Mouse (Mus musculus) limb, embryonic 12.5 days (tissue): ENCODE results near the gene Gls. TPM values are rescaled to one million over a fixed set of nuclear protein-coding genes. Genes with fewer than 3 reads are reported as not detected.

Experiments used
- ATAC-seq: fragments of 200-750 bp; cut with Nextera tagmentation; 2 replicates; pipeline ENCODE4 v1.8.0; 2017; ENCODE audit warnings: low read depth, moderate TSS enrichment; ENCODE audit not compliant: insufficient number of reproducible peaks, insufficient read depth, low FRiP score, low TSS enrichment
- H3K27ac ChIP-seq: fragments of 300-500 bp; sonication (generic); 2 replicates; pipeline ENCODE4 v1.5.1; 2016; ENCODE audit warnings: mild to moderate bottlenecking, moderate library complexity
- H3K27me3 ChIP-seq: fragments of 300-500 bp; sonication (generic); 2 replicates; pipeline ENCODE4 v1.6.1; 2016; ENCODE audit warnings: mild to moderate bottlenecking, moderate library complexity
- H3K36me3 ChIP-seq: fragments of 300-500 bp; sonication (generic); 2 replicates; pipeline ENCODE4 v1.6.1; 2016; ENCODE audit warnings: mild to moderate bottlenecking, moderate library complexity
- H3K4me1 ChIP-seq: fragments of 300-500 bp; sonication (generic); replicated peaks from 2 replicates; pipeline ENCODE4 v1.6.1; 2016
- H3K4me2 ChIP-seq: fragments of 300-500 bp; sonication (generic); 2 replicates; pipeline ENCODE4 v1.6.1; 2016; ENCODE audit warnings: mild to moderate bottlenecking, moderate library complexity
- H3K4me3 ChIP-seq: fragments of 300-500 bp; sonication (generic); replicated peaks from 2 replicates; pipeline ENCODE4 v1.5.1; 2016; ENCODE audit warnings: mild to moderate bottlenecking
- H3K9ac ChIP-seq: fragments of 300-500 bp; sonication (generic); replicated peaks from 2 replicates; pipeline ENCODE4 v1.6.1; 2016; ENCODE audit warnings: mild to moderate bottlenecking, moderate library complexity
- H3K9me3 ChIP-seq: fragments of 300-500 bp; sonication (generic); 2 replicates; pipeline ENCODE4 v1.6.1; 2016; ENCODE audit warnings: mild to moderate bottlenecking, moderate library complexity
- WGBS: fragments of 180-500 bp; shearing (Covaris S2); methylation state at CpG from one replicate; pipeline ENCODE4 v1.1.7; 2016; 5-methylcytosine and 5-hydroxymethylcytosine counted together
- polyA plus RNA-seq: library from polyadenylated mRNA; unstranded; fragments of >200 nt; fragmentation: Nextera tagmentation; extraction: Ambion mirVana; gene quantifications from 2 replicates; pipeline ENCODE4 v1.2.1, GENCODE M21; 2016

Gene Gls
- polyA plus RNA-seq, 1 experiment from 2014 or later: 35.6 TPM

DNA sequence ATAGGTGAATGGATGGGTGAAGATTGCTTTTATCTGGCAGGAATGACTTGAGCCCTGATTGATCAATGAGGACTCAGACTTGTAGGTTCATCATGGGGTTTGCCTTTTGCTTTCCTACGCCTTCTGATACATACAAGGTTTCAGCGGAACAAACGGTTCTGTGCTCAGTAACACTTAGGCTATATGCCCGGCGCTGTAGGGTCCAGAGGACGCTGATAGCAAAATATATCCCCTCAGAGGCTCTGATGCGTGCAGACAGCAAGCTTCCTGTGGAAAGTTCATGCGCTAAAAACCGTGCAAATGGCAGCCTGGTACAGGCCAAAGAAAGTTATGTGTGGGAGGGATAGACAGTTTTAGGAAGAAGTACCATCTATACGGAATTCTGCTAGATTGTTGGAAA is 112.8 kb downstream of the Gls start:
- Histone ChIP-seq H3K4me3 (peak overlapping the region; percentile 78), H3K27ac (no peak overlapping the region)
- WGBS: 39% methylated on average over 10 of the region's 10 CpGs

DNA sequence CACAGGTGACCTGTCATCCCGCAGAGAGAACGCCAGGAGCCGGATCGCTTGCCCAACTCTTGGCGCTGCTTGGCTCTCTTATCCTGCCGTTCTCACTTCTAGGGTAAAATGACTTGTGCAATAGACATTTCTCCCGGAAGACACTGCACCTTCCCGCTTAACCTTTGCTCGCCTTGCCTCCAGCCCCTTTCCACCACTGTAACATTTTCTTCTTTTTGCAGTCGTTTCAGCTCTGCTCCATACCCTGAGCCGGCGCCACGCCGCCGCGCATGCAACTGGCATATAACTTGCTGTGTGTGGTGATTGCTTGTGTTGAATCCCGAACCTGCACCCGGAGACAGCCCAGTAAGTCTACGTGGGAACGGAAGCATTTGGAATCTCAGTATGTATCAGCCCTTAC is 113.3 kb downstream of the Gls start:
- H3K27ac ChIP-seq: no peak overlapping the region
- peak overlapping the region; percentile 92 for H3K4me2 ChIP-seq
- no peaks in the 10 kb centered on the region for H3K36me3 ChIP-seq
- peak overlapping the region; percentile 78 for H3K4me3 ChIP-seq
- peaks cover 10% of the 10 kb centered on the region; the same call in 1 of the 2 replicates for H3K4me1 ChIP-seq
- 1% methylated on average over 20 of the region's 20 CpGs for WGBS
- H3K27me3 ChIP-seq: peaks cover 3% of the 10 kb centered on the region; the same call in 1 of the 2 replicates
- ATAC-seq: peak; percentile 5; the same call in 1 of the 2 replicates
- peak overlapping the region; percentile 70 for H3K9ac ChIP-seq
- no peaks in the 10 kb centered on the region for H3K9me3 ChIP-seq

More for the DNA sequence above, 112.8 kb downstream of the Gls start:
- ATAC-seq: no peak
- Histone ChIP-seq H3K36me3 (no peaks in the 10 kb centered on the region), H3K4me2 (peak overlapping the region; percentile 92), H3K9me3 (no peaks in the 10 kb centered on the region), H3K27me3 (peaks cover 3% of the 10 kb centered on the region; the same call in 1 of the 2 replicates), H3K4me1 (peaks cover 10% of the 10 kb centered on the region; the same call in 1 of the 2 replicates), H3K9ac (0 out of 2 replicates have a peak overlapping the region, but pooled peaks have one; percentile 27)

DNA sequence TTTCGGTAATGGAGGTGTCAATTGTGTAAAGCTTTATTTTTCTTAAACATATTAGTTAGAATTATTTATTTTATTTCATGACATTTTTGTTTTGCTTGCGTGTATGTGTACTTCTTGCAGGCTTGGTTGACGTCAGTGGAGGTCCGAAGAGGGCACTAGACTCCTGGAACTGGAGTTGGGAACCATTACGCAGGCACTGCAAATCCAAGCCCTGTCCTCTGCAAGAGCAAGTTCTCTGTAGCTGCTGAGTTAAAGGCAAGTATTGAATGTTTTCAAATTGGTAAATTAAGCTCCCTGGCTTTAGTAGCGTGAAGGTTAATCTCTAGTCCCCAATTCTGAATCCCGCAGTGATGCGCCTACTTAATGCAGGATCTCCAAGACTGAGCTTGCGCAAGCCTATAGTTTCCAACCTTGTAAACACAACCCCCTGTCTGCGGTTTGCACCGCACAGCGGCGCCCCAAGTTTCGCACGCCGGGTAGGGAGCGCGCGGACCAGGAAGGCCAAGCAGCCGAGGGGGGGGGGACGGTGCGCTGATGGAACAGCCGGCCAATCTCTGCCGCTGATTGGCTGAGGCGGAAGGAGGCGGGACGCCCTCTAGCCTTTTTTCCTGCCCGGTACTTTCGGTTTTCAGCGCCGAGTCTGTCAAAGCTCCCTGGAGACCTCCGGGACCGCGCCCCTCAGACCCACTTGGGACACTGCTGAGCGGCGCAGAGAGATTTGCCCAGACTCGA is 114.0 kb downstream of the Gls start, which contains the start of gene Stat1:
Stat1 (plus strand) TSS at position 581 of the 732 bp plus-strand sequence.
- peak within 1 kb of the TSS; percentile 57; the same call in 1 of the 2 replicates for H3K27ac ChIP-seq
- peak; percentile 92 for ATAC-seq
- H3K36me3 ChIP-seq: no peaks in the 10 kb centered on the region
- H3K4me1 ChIP-seq: peaks cover 10% of the 10 kb centered on the region; the same call in 1 of the 2 replicates
- H3K27me3 ChIP-seq: peaks cover 3% of the 10 kb centered on the region; the same call in 1 of the 2 replicates
- H3K9me3 ChIP-seq: no peaks in the 10 kb centered on the region
- peak within 1 kb of the TSS; percentile 70 for H3K9ac ChIP-seq
- peak within 1 kb of the TSS; percentile 92 for H3K4me2 ChIP-seq
- peak within 1 kb of the TSS; percentile 78 for H3K4me3 ChIP-seq
- WGBS: 4% methylated on average over 37 of the region's 37 CpGs

DNA sequence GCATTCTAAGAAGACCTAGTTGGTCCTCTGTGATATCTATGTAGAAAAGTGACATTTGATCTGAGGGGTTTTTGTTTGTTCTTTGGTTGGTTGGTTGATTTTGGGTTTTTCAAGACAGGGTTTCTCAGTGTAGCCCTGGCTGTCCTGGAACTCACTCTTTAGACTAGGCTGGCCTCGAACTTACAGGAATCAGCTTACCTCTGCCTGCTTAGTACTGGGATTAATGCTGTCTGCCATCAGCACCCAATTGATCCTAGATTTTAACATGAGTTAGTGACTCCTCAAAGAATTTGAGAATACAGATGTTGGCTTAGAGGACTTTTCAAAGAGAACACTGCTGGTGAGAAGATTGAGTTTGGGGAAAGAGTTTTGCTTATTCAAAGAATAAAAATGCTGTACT is 115.3 kb downstream of the Gls start:
- H3K27me3 ChIP-seq: peaks cover 3% of the 10 kb centered on the region; the same call in 1 of the 2 replicates
- no peak overlapping the region for H3K4me2 ChIP-seq
- no peak overlapping the region for H3K4me3 ChIP-seq
- H3K4me1 ChIP-seq: peaks cover 10% of the 10 kb centered on the region; the same call in 1 of the 2 replicates
- H3K9me3 ChIP-seq: no peaks in the 10 kb centered on the region
- H3K36me3 ChIP-seq: no peaks in the 10 kb centered on the region
- no peak for ATAC-seq
- H3K27ac ChIP-seq: no peak overlapping the region
- 87% methylated on average over 1 of the region's 1 CpGs for WGBS
- no peak overlapping the region for H3K9ac ChIP-seq

DNA sequence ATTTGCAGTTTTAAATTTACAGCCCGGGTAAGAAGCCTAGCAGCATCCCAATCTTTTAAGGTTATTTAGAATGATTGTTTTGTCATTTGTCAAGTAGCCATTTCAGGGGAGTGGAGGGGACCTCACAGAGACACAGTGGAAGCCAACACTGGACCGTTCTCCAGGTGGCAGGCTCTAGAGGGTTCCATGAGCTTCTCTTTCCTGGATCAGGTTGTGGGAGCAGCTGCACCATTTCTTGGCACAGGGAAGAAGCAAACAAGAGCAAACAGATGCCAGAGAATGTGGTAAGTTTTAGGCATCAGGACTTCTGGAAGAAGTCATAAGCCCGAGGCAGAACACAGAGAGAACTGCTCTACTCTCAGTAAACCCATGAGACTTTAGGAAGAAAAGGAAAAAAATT is 116.6 kb downstream of the Gls start:
- H3K4me1 ChIP-seq: peaks cover 10% of the 10 kb centered on the region; the same call in 1 of the 2 replicates
- no peaks in the 10 kb centered on the region for H3K36me3 ChIP-seq
- no peak overlapping the region for H3K9ac ChIP-seq
- H3K4me3 ChIP-seq: no peak overlapping the region
- H3K9me3 ChIP-seq: no peaks in the 10 kb centered on the region
- WGBS: 75% methylated on average over 3 of the region's 3 CpGs
- H3K27ac ChIP-seq: no peak overlapping the region
- no peak overlapping the region for H3K4me2 ChIP-seq
- H3K27me3 ChIP-seq: peaks cover 3% of the 10 kb centered on the region; the same call in 1 of the 2 replicates
- no peak for ATAC-seq

DNA sequence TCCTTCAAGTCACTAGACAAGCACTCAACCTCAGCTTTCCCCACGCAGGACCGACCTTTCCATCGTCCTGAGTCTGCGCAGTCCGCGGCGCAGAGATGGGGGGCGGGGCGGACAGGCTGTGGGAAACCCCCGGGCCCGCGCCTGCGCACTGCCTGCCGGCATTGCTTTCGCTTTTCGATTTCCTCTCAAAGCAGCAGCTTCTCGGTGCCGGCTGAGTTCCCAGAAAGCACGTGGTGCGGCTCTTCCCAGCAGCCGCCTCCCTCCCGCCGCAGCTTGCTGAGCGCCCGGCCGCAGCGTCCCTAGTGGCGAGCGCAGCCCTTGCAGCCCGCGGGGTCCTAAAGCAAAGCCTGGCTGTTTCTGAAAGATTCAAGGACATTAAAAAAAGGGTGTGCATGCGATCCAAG is 119.4 kb downstream of the Gls start:
- H3K36me3 ChIP-seq: no peaks in the 10 kb centered on the region
- peak overlapping the region; percentile 36 for H3K4me3 ChIP-seq
- peak overlapping the region; percentile 49; the same call in 1 of the 2 replicates for H3K9ac ChIP-seq
- ATAC-seq: peak; percentile 94
- H3K4me2 ChIP-seq: peak overlapping the region; percentile 62
- 0 out of 2 replicates have a peak overlapping the region, but pooled peaks have one; percentile 62 for H3K27ac ChIP-seq
- no peaks in the 10 kb centered on the region for H3K27me3 ChIP-seq
- H3K9me3 ChIP-seq: no peaks in the 10 kb centered on the region
- H3K4me1 ChIP-seq: no peaks in the 10 kb centered on the region; the same call in 1 of the 2 replicates
- WGBS: under 1% methylated on average over 32 of the region's 32 CpGs

Other genes with a start within 250 kb of the Gls start
- gene Stat4, start 246.1 kb downstream of the Gls start, polyA plus RNA-seq: 1.4 and 2.1 TPM in 2 replicates
- 15.9 and 16.2 TPM in 2 replicates for gene Stat1, start 113.8 kb downstream of the Gls start, polyA plus RNA-seq